Mouse (Mus musculus): ENCODE results near the gene Pigk.

Gene Pigk

DNA sequence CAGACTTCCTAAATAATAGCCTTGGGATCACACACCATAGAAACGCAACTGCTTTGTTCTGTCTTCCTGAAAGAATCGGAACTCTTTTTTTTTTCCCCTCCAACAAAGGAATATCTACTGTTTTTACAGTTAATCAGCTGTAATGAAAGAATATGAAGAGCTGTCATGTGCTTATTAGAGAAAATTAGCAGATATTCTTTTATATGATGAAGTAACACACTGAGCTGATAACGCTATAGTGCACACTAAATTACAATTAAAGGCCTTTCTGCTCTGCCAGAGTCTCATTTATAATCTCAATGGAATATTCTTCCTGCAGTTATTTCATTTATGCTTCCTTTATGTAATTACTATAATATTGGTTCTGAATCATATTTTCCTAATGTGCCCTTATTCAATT, 128.7 kb downstream of the Pigk start:
- DNase-seq (ENCODE audit: low spot score) = no peak

DNA sequence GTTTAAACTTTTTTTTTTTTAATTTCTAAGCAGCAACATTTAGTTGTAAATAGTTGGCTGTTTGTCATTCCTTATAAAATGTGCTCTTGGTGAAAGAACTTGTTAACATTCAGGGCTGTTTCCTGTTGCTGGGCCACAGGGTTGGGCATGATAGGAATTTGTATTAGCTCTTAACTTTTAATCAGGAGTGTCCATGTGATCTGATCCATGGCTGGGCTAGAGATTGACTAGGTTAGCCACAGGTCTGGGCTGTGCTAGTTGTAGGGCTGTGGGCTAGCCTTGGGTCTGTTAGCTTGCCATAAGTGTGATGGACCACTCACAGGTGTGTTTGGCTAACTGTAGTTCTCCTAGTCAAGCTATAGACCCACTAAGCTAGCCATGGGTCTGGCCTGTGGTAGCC, 130.0 kb downstream of the Pigk start:
- no peak for DNase-seq (ENCODE audit: low spot score)

DNA sequence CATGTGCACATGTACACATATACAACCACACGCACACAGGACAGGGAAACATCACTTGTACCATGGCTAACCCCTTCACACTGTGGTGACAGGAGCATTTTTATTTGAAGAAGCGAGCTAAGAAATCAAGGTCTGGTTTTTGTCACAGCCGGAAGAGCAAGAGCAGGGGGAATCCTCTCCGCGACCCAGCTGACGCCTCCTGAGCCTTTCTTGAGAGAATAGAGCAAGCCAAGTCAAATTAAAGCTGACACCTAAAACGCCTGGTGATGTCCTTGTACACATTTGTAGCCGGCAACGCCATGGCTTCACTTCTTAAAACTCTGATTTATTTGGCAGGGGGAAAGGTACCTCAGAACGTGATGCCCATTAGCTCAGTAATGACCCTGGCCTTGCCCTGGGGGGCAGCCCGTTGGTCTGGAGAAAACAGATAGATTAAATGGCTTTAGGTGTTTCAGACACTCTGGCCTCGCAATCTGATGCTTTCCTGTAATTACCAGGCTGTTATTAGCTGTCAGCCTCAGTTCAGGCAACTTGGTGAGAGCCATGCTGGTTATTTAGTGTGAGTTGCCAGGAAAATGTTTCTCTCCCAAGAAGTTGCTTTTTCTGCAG, 141.2 kb downstream of the Pigk start:
- no peak for DNase-seq (ENCODE audit: low spot score)

DNA sequence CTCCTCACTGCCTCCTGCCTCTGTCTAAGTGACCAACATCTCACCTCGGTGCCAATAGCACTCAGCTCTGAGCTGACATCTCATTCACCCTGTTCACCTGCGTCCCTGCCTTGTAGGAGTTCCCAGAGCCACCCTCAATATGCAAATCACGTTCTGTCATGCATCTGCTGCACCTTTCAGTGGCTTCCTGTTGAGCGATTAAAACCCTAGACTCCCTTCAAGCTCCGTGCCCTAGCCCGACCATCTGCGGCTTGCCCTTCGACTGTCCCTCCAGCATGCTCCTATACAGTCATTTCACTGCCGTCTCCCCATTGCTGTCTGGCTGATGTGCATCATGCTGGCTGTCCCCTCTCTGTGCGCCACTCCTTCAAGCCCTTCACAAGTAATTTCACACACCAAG, 142.2 kb downstream of the Pigk start:
- DNase-seq (ENCODE audit: low spot score) = no peak

DNA sequence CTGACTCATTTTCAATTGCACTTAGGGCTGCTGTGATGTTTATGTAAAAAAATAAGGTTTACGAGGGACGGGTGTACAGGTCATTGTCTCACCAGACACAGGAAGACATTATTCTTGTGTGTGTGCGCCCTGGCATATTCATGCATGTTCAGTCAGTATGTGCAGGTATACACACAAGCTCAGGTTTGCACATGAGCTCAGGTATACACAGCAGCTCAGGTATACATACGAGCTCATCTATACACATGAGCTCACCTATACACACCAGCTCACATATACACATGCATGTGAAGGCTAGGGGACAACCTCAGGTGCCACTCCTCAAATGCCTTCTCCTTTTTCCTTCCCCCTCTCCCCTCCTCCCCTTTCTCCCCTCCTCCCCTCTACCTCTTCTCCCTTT, 147.6 kb downstream of the Pigk start:
- DNase-seq (ENCODE audit: low spot score) = no peak

DNA sequence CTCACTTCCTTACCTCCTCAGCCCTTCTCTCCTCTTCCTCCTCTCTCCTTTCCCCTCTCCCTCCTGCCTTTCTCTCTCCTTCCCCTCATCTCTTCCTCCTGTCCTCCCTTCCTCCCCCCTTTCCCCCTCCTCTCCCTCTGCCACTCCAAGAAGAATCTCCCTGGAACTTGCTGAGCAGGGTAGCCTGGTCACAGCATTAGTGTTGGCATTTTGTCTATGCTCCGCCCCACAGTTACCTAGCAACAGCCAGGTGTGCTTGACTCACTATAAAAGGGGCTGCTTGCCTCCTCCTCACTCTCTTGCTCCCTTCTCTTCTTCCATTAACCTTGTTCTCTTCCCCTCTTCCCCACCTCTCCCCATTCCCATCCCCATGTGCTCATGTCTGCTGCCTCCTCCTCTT, 148.1 kb downstream of the Pigk start:
- no peak for DNase-seq (ENCODE audit: low spot score)

DNA sequence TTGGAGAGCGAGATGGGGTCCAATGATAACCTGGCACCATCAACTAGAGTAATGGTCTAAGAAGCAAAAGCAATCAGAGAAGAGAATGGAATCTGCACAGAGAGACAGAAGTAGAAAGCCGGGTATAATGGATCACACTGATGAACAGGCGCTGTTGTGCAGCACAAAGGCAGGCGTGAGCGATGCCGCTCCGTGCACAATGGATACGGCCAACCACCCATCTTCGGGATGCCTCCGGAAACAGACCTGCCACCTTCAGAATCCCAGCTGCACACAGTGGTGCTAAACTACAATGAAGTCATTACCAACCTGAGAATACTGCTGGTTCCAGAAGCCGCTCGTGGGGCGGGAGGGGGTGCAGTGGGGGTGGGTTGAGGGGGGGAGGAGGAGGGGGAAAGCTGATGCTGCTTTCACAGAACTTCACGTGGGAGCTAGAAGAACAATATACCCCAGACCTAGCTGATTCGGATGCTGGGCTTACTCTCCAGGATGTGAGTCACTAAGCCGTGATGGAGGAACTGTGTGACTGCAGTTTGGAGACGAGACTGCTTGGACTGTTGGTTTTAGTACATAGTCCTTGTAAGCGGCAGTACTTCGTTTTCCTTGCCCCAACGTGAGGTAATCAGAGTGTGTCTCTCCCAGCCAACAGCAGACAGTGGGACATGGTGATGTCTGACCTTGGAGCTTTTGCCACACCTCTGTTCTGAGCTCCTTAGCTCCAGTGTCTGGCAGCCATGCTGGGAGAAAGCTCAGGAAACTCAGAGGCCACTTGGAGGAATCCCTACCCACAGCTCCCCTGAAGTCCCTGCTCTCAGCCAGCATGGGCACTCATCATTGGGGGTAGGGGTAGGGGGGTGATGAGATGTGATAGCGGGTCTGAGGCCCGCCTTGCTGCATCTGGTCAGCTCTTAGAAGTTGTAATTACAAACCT, 152.4 kb downstream of the Pigk start:
- no peak for DNase-seq (ENCODE audit: low spot score)

DNA sequence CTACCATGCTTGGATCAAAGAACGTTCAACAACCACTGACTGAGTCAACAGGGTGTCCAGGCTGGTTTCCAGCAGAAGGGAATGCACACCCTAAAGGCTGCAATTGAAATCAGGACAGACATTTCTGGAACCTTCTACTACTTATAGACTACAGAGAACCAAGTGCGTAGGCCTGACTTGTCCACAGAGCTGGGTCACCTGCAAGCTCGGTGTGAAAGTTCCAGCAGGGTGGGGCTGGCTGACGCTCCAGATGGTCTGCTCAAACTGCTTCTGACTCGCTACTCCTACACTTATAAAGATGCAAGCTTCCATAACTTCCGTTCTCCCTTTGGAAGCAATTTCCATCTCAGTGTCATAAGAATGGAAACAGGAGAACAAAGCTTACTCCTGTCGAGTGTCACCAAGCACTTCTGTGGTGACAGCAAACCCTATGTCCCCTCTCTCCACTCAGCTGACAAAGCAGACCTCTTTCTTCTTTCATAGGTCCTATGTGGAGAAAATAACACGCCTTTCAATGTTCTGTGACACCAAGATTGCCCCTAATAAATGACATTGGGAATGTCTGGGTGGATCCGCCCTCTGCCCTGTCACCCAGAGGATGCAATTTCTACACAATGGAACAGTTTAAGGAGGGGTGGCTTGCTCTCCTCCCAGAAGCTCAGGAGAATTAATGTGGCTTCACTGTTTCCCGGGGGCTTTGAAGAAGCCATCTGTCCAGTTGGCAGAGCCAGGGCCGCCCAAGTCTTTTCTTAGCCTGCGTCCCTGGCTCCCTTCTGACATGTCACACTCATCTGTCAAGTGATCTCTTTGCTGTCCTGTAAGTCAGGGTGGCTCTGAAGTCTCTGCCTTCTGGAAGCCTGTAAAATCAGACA, 154.0 kb downstream of the Pigk start:
- DNase-seq (ENCODE audit: low spot score) = no peak

DNA sequence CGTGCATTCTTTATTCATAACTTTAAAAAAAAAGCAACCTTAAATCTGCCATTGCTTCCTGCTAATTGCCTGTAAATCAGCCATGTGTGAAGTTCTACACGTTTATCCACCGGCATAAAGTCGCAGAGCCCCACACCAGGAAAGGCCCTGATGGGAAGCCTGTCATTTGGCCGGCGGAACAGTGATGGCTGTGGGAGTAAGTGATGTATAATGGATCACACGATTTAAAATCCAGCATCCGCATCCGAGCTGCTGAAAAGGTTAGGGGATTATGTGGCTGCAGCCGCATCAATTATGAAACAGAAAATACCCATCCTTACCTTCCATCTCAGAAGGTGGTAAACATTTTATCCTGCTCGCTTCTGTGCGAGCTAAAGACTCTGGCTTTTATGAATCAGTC, 158.2 kb downstream of the Pigk start:
- no peak for DNase-seq (ENCODE audit: low spot score)

DNA sequence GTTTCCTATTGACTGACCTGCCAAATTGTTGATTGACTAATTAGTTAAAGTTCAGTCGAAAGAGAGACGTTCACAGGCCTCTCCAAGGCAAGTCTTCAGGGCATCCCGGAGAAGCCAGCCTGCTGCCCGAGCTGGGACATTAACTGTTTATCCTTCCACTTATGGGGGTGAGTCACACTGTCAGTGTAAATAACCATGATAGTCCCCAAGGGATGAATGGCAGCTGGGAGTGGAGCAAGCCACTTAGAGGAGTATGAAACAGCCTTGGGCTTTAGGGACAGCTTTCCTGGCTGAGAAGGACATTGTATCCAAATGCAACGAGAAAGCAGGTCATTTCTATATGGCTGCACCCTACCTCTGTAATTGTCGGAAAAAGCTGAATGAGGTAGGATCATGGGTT, 158.7 kb downstream of the Pigk start:
- no peak for DNase-seq (ENCODE audit: low spot score)

DNA sequence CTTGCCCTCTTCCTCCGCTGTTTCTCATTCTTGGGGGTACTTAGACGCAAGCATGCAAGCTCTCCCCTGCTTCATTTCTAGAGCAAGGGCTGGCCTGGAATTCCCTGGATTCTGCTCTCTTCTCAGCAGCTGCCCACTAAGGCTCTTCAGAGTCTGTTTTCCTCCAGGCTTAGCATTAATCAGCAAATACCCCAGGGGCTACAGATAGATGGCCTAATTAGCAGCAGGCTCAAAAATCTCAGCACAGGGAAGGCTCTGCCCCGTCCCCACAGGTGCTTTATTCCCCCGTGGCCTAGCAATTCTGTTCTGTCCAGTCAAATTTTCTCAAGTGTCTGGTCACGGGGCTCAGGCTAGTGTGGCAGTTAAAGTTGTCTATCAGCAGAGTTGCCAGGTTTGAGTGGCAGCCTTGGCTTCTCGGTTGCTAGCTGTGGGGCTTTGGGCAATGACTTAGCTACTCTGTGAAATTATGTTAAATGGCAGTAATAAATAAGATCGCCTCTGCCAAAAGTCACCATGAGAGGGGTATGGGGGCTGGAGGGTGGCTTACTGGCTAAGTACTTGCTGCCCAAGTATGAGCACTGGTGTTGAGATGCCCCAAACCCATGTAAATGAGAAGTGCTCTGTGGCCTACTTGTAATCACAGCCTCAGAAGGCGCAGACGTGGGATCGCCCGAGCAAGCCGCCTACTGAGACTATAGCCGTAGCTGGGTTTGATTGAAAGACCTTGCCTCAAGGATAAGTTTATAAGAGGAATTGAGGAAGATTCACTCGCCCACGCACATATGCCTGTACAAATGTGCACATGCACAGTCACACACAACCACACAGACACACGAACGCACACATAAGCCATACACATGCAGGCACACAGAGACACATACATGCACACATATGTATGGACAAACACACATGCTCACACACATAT, 160.8 kb downstream of the Pigk start:
- DNase-seq (ENCODE audit: low spot score) = no peak

DNA sequence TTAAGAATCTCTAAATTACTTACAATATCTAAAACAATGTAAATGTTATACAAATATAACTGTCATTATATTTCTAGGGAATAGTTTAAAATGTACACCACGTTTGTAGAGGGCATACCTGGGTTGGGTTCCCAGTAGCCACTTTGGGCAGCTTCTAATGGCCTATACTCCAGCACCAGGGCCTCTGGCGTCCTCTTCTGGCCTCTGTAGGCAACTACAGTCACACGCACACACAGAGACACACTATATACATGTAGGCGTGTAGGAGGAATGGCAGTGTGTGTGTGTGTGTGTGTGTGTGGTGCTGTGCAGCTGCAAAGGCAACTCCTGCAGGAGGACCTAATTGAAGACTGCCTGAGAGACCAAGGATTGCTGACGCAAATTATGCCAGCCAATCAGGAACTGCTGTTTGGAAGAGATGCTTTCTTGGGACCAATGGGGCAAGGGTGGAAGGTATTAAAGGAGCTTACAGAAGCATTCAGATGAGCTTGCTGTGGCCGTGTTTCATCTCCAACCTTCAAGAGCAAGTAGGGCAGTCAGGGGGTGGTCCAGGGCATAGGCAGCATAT, 161.9 kb downstream of the Pigk start:
- DNase-seq (ENCODE audit: low spot score) = no peak

DNA sequence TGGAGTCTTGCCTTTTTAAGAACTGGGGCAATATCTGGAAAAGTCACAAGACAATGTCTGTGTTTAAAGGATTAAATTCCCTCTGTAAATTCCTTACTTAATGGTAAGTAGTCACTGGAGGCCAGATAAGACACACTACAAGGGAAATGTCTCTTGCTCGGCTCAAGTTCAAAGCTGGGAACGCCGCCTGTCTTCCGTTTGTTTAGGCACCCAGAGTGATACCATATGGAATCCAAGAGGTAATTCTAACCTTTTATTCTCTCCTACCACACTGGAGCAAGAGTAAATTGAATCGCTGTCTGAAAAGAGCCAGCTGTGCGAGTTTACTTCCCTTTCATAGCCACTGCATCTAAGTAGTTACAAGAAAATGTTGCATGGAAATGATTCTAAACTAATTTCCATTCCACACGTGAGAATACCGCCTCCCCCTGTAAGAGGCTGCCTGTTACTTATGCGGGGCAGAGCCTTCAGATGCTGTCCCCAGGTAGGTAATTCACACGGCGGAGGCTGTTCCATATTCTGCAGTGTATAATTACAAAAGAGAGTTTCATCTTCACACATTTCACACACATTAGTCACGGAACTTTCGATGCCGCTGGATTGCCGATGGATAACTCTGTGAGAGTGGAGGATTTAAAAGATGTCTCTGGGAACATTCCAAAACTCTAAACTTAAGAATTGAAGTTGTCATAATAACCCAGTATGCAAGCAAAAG, 166.4 kb downstream of the Pigk start:
- no peak for DNase-seq (ENCODE audit: low spot score)

DNA sequence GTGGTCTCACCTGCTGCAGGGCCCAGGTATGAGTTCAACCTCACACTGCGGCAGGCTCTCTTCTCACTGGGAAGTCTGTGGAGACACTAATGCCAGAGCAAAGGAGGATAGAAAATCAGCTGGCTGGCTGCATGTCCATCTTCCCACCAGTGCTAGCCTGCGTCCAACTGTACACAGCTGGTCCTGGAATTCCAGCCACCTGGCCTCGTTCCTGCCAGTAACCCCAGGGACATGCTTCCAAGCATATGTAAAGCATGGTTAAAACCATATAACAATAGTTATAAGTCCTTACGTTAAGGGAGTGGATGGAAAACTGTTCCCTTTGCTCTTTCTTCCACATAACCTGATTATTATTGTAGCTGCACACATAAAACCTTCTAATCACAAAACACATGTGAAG, 167.8 kb downstream of the Pigk start:
- no peak for DNase-seq (ENCODE audit: low spot score)

DNA sequence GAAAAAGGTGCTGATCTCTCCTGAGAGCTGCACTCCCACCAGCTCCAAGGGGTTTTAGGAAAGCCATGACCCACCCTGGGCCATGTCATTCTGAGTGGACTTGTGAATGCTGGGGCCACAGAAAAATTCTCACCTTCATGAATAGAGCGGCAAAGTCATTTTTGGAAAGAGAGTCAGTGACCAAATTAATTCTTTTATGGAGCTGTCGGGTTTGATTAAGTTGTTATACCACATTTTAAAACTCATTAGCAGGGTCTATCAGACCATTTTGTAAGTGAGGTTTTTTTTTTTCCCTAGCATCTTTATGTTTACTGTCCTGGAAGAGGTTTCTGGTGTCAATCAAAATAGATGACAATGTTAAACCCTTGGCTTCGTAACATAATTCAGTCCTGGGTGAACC, 169.7 kb downstream of the Pigk start:
- no peak for DNase-seq (ENCODE audit: low spot score)

DNA sequence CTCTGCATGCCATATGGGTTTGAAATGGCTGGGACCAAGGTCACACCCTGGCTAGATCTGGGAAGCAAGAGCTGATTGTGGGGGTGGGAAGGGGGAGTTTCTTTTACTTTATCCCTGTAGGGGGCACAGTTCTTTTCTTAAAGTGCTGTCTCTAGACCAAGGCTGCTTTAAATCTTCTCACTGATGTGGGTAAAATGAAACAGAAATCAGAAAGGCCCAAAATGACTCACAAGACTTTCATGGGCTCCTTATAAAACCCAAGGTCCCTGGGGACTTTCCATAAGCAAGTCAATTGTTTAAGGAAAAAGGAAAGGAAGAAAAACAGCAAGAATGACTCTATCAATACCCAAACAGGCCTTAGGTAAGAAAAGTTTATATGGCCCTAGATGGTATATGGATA, 172.8 kb downstream of the Pigk start:
- no peak for DNase-seq (ENCODE audit: low spot score)

DNA sequence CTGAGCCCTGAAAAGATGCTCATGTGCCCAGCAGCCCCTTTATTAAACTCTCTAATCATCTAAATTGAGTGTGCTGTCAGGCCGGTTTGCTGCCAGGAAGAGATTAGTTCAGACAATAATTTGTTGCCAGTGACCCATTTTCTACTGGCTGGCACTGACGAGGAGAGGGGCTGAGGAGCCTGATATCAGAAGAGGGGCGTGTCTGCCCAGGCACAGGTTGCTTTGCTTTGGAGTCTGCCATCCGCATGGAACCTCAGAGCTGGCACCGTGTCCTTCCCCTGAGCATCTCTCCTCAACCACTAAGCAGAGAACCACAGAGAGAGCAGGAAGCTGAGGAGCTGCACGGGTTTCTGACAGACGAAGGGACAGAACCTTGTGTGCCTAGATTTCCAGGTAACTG, 174.2 kb downstream of the Pigk start:
- DNase-seq (ENCODE audit: low spot score) = no peak

DNA sequence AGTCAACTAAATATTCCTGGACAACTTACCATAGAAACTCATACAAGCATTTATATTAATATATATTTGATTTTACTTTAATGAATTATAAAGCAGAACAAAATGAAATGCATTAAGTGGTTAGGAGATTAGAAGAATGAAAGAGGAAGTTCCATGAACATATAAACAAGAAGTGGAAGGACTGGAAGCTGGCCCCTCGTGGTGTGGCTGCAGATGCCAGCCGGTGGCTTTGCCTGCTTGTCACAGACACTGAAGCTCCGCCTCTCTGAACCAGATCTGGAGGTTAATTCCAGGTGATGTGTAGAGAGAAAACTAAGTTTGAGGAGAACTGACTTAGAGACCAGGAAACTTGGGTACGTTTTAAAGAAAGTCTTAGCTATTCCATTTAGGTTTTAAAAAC, 181.0 kb downstream of the Pigk start:
- no peak for DNase-seq (ENCODE audit: low spot score)

DNA sequence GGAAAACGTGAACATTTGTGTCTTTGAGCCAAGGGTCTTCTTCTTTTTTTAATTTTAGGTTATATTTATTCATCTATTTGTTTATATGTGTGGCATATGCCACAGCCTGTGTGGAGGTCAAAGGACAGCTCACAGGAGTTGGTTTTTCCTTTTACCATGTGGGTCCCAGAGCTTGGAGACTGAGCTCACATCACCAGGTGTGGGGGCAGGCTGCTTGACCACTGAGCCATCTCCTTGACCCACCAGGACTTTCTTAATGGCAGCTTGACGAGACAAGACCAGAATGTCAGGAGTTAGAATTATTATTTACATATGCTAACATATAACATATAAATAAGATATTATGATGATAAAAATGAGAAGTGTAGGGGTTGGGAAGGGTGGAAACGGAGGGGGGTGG, 182.2 kb downstream of the Pigk start:
- no peak for DNase-seq (ENCODE audit: low spot score)

DNA sequence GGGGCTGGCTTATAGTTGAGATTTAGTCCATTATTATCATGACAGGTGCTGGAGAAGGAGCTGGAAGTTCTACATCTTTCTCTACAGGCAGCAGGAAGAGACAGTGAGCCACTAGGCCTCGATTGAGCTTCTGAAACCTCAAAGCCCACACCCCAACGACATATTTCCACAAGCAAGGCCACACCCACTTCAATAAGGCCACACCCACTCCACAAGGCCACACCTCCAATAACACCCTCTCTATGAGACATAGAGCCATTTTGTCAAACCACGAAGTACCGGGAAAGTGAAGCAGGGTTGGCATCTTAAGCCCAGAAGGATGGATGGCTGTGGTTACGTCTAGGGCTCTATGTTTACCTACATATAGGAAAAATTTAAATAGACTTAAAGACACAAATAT, 183.3 kb downstream of the Pigk start:
- no peak for DNase-seq (ENCODE audit: low spot score)

DNA sequence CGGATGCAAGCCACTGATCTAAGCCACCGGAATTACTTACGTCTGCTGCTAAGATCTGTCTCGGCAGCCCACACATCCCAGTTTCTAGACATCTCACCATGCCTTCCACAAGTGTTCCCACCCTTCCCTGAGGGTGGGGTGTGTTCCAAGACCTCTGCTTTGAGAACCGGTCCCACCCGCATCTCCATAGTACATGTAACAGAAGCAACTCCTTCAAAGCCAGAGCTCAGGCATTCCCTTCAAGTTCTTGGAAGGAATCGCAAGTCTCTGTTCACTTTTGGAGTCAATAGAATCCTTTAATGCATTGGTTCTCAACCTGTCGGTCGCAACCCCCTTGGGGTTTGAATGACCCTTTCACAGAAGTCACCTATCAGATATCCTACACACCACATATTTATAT, 185.0 kb downstream of the Pigk start:
- no peak for DNase-seq (ENCODE audit: low spot score)

All from ovary, postnatal 36 days (tissue).